Mouse (Mus musculus) cortical plate, adult 2 months (tissue): ENCODE data around the gene Calm4. TPM values are rescaled to one million over a fixed set of nuclear protein-coding genes. Genes with fewer than 3 reads are reported as not detected.

ENCODE experiments used
- H3K27ac ChIP-seq: fragments of 200-500 bp; 2 replicates; pipeline ENCODE4 v1.5.1; 2012; ENCODE audit warnings: low read length, control low read depth, inconsistent platforms; ENCODE audit not compliant: insufficient read depth
- H3K4me1 ChIP-seq: fragments of 200-500 bp; 2 replicates; pipeline ENCODE4 v1.6.1; 2011; ENCODE audit warnings: low read length; ENCODE audit not compliant: control insufficient read depth, insufficient read depth
- H3K4me3 ChIP-seq: fragments of 200-500 bp; 2 replicates; pipeline ENCODE4 v1.5.1; 2011; ENCODE audit warnings: mild to moderate bottlenecking, low read length, control low read depth; ENCODE audit not compliant: insufficient read depth
- CTCF ChIP-seq: fragments of 200-500 bp; IDR thresholded peaks from 2 replicates; pipeline ENCODE4 v1.5.1; 2011; ENCODE audit warnings: mild to moderate bottlenecking, control low read depth, low read length; ENCODE audit not compliant: insufficient read depth; ENCODE audit errors: extremely low read depth
- POLR2A ChIP-seq: fragments of 200-500 bp; IDR thresholded peaks from 2 replicates; pipeline ENCODE4 v1.6.1; 2011; ENCODE audit warnings: mild to moderate bottlenecking, low read length, control low read depth; ENCODE audit not compliant: insufficient read depth; ENCODE audit errors: extremely low read depth
- polyA plus RNA-seq: library from polyadenylated mRNA; depleted of rRNA; stranded (reverse); fragments of >200 nt; gene quantifications from 2 replicates; pipeline ENCODE4 v1.2.3, GENCODE M21; 2012; rRNA removed

Calm4 gene
- polyA plus RNA-seq, 1 experiment = not detected

DNA sequence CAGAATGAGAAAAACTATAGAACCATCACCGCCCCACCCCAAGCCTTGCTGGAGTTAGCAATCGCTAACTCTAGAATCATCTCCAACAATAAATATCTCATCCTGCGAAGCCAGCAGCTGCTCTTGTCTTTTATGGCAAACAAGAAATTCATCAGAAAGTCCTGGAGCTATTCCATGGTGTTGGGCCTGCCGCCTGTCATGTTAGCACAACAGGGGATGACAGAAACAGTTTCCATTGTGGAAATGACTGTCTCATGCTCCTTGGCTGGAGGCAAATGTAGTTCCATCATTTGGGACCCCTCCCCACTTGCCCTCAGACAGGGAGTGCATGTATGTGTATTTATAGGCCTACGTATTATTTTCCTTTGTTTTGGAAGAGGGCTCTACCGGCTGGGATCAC, 38.9 kb downstream of the Calm4 start:
- no peak overlapping the region for H3K4me3 ChIP-seq
- H3K27ac ChIP-seq = no peak overlapping the region
- TF ChIP-seq POLR2A (no peak), CTCF (no peak)
- peaks cover 2% of the 10 kb centered on the region; the same call in 1 of the 2 replicates for H3K4me1 ChIP-seq

DNA sequence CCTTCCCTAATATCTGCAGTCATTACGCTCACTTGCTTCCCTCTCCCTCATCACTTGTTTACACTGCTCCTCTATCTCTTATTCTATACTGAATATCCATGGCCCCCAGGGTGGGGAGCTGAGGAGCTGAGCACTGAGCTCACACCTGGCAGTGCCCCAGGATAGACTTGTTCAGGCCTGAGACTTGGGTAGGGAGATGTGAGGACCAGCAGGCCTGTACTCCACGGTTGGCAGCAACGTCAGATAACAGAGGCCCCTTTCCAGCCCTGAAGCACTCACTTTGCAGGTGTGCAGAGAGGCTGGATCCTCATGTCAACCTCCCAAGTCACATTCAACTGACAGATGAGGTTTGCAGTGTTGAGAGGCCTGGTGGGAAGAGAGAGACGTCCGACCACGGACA, 39.6 kb downstream of the Calm4 start:
- Histone ChIP-seq H3K4me3 (no peak overlapping the region), H3K4me1 (peaks cover 2% of the 10 kb centered on the region; the same call in 1 of the 2 replicates), H3K27ac (no peak overlapping the region)
- TF ChIP-seq CTCF = no peak
- TF ChIP-seq POLR2A = no peak

DNA sequence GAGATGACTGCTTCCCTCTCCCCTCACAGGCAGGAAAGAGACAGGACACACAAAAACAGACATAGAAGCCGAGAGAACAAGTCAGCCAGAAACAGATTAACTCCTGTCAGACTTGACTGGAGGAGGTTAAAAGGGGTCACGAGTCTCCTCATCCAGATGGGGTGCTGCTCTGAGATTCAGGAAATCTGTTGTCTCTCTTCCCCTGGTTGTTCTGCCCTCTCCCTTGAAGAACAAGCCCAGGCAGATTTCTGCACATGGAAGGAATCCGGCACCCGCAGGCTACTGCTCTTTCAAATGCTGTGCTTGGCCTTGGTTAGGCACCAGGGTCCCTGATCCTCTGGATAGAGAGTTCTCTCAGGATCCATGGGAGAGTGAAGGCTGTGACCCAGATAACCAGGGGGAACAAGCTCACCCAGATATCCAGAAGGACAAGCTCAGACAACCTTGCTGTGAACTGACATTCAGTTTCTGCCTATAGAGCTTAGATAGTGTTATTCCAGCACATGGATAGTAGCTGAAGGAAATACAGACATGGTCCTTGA, 40.2 kb downstream of the Calm4 start:
- TF ChIP-seq CTCF = no peak
- no peak for TF ChIP-seq POLR2A
- Histone ChIP-seq H3K4me3 (no peak overlapping the region), H3K27ac (no peak overlapping the region), H3K4me1 (peaks cover 2% of the 10 kb centered on the region; the same call in 1 of the 2 replicates)

DNA sequence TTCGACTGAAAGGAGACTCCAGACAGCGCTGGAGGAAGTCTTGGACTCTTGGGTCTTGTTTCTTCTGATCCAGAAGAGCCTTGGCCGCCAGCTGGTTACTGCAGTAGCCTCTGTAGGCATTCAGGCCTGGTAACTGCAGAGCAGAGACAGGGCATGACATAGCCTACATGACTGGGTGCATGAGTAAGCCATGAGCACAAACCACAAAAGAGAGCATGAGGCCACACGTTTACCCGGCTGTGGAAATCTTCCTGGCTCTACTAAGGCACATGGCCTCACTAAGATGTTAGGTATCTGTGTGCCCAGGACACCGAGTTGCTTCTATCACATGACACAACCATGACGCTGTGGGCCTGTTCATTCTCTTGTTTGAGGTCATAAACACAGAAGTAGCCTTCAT, 49.1 kb downstream of the Calm4 start:
- Histone ChIP-seq H3K4me1 (peaks cover 1% of the 10 kb centered on the region; the same call in 1 of the 2 replicates), H3K27ac (no peak overlapping the region), H3K4me3 (no peak overlapping the region)
- TF ChIP-seq CTCF (no peak), POLR2A (no peak)

Other genes starting within 250 kb of the Calm4 start
- 14.0 and 14.7 TPM in 2 replicates for gene Fam208b, start 226.6 kb upstream of the Calm4 start, polyA plus RNA-seq
- 39.4 and 41.2 TPM in 2 replicates for gene Asb13, start 203.7 kb upstream of the Calm4 start, polyA plus RNA-seq
- not detected in 2 replicates for gene Calml3, start 33.4 kb upstream of the Calm4 start, polyA plus RNA-seq
- gene Calm5, start 16.4 kb downstream of the Calm4 start, polyA plus RNA-seq = not detected in 2 replicates
- 18.5 and 18.7 TPM in 2 replicates for gene Net1, start 80.5 kb downstream of the Calm4 start, polyA plus RNA-seq
- not detected in 2 replicates for gene Tubal3, start 80.5 kb downstream of the Calm4 start, polyA plus RNA-seq
- not detected in 2 replicates for gene Ucn3, start 107.6 kb downstream of the Calm4 start, polyA plus RNA-seq
- gene Akr1c14, start 211.3 kb downstream of the Calm4 start, polyA plus RNA-seq = 1.7 and 2.6 TPM in 2 replicates